Mouse (Mus musculus): ENCODE results near the gene Bicra.

GRCm38 (mm10) chr7:15949216-15949790 is 98.4 kb downstream of the Bicra start:
- TF ChIP-seq CTCF (conservative IDR thresholded peaks at IDR 0.05 in 1 of 2, IDR thresholded peaks at IDR 0.05 in 1 of 2; ENCODE audit: low read depth in 2 of 2, low read length in 2 of 2) (no peak), IRF4 (IDR thresholded peaks at IDR 0.05; ENCODE audit: low read depth, low read length) (no peak), USF1 (IDR thresholded peaks at IDR 0.05; ENCODE audit: low read depth, low read length) (no peak), EP300 (IDR thresholded peaks at IDR 0.05; ENCODE audit: low read length) (no peak; the same call in 1 of the 2 replicates), POLR2A (IDR thresholded peaks at IDR 0.05; ENCODE audit: low read depth, low read length) (no peak), TBP (conservative IDR thresholded peaks at IDR 0.05; ENCODE audit: low read depth, low read length) (no peak)
